Mouse (Mus musculus): ENCODE measurements around the gene Tnfrsf8. TPM values are rescaled to one million over a fixed set of nuclear protein-coding genes. Genes with fewer than 3 reads are reported as not detected.

The Tnfrsf8 gene
- polyA plus RNA-seq, 1 experiment from 2014 or later: 0.32 TPM

GRCm38 (mm10) chr4:145337906-145338858 is 23.2 kb upstream of the Tnfrsf8 start:
- no peak for ATAC-seq (ENCODE audit: low FRiP score)
- DNase-seq (ENCODE audit: low spot score): no peak
- H3K9ac ChIP-seq (ENCODE audit: low read depth, low read length): no peak overlapping the region
- no peaks in the 10 kb centered on the region for H3K4me1 ChIP-seq (replicated peaks; ENCODE audit: control insufficient read depth, insufficient read depth, low read length)
- H3K4me3 ChIP-seq (ENCODE audit: low read depth, low read length): no peak overlapping the region
- H3K27me3 ChIP-seq (ENCODE audit: control insufficient read depth, insufficient read depth, low read length): no peaks in the 10 kb centered on the region
- no peaks in the 10 kb centered on the region for H3K36me3 ChIP-seq (ENCODE audit: control insufficient read depth, insufficient read depth, low read length)
- 81% methylated on average over 9 of the region's 9 CpGs for WGBS
- no peak overlapping the region for H3K4me2 ChIP-seq (replicated peaks; ENCODE audit: low read depth, low read length)
- no peak overlapping the region for H3K27ac ChIP-seq (ENCODE audit: low read depth, low read length)
- H3K9me3 ChIP-seq (ENCODE audit: control insufficient read depth, low read length): no peaks in the 10 kb centered on the region

GRCm38 (mm10) chr4:145336587-145336986 is 21.6 kb upstream of the Tnfrsf8 start:
- ATAC-seq (ENCODE audit: low FRiP score) (no peak), DNase-seq (ENCODE audit: low spot score) (no peak)
- H3K27ac ChIP-seq (ENCODE audit: low read depth, low read length): no peak overlapping the region
- 83% methylated on average over 5 of the region's 5 CpGs for WGBS
- H3K4me1 ChIP-seq (replicated peaks; ENCODE audit: control insufficient read depth, insufficient read depth, low read length): no peaks in the 10 kb centered on the region
- no peaks in the 10 kb centered on the region for H3K27me3 ChIP-seq (ENCODE audit: control insufficient read depth, insufficient read depth, low read length)
- H3K4me2 ChIP-seq (replicated peaks; ENCODE audit: low read depth, low read length): no peak overlapping the region
- no peaks in the 10 kb centered on the region for H3K9me3 ChIP-seq (ENCODE audit: control insufficient read depth, low read length)
- no peaks in the 10 kb centered on the region for H3K36me3 ChIP-seq (ENCODE audit: control insufficient read depth, insufficient read depth, low read length)
- H3K4me3 ChIP-seq (ENCODE audit: low read depth, low read length): no peak overlapping the region
- no peak overlapping the region for H3K9ac ChIP-seq (ENCODE audit: low read depth, low read length)

GRCm38 (mm10) chr4:145336019-145336418 is 21.1 kb upstream of the Tnfrsf8 start:
- H3K4me1 ChIP-seq (replicated peaks; ENCODE audit: control insufficient read depth, insufficient read depth, low read length): no peaks in the 10 kb centered on the region
- no peaks in the 10 kb centered on the region for H3K9me3 ChIP-seq (ENCODE audit: control insufficient read depth, low read length)
- DNase-seq (ENCODE audit: low spot score): no peak
- no peak overlapping the region for H3K4me3 ChIP-seq (ENCODE audit: low read depth, low read length)
- 76% methylated on average over 1 of the region's 1 CpGs for WGBS
- no peak for ATAC-seq (ENCODE audit: low FRiP score)
- H3K27me3 ChIP-seq (ENCODE audit: control insufficient read depth, insufficient read depth, low read length): no peaks in the 10 kb centered on the region
- no peaks in the 10 kb centered on the region for H3K36me3 ChIP-seq (ENCODE audit: control insufficient read depth, insufficient read depth, low read length)
- H3K27ac ChIP-seq (ENCODE audit: low read depth, low read length): no peak overlapping the region
- no peak overlapping the region for H3K4me2 ChIP-seq (replicated peaks; ENCODE audit: low read depth, low read length)
- H3K9ac ChIP-seq (ENCODE audit: low read depth, low read length): no peak overlapping the region

- H3K4me2 ChIP-seq (replicated peaks; ENCODE audit: low read depth, low read length): no peak overlapping the region
- 70% methylated on average over 3 of the region's 3 CpGs for WGBS
- ATAC-seq (ENCODE audit: low FRiP score): no peak
- no peak for DNase-seq (ENCODE audit: low spot score)
- no peaks in the 10 kb centered on the region for H3K27me3 ChIP-seq (ENCODE audit: control insufficient read depth, insufficient read depth, low read length)
- H3K4me3 ChIP-seq (ENCODE audit: low read depth, low read length): no peak overlapping the region
- H3K36me3 ChIP-seq (ENCODE audit: control insufficient read depth, insufficient read depth, low read length): no peaks in the 10 kb centered on the region
- no peaks in the 10 kb centered on the region for H3K4me1 ChIP-seq (replicated peaks; ENCODE audit: control insufficient read depth, insufficient read depth, low read length)
- no peaks in the 10 kb centered on the region for H3K9me3 ChIP-seq (ENCODE audit: control insufficient read depth, low read length)
- no peak overlapping the region for H3K9ac ChIP-seq (ENCODE audit: low read depth, low read length)
- no peak overlapping the region for H3K27ac ChIP-seq (ENCODE audit: low read depth, low read length)
These were observed 8.7 kb upstream of the Tnfrsf8 start for GRCm38 (mm10) chr4:145323631-145324030.

- no peaks in the 10 kb centered on the region for H3K36me3 ChIP-seq (ENCODE audit: control insufficient read depth, insufficient read depth, low read length)
- ATAC-seq (ENCODE audit: low FRiP score) (no peak), DNase-seq (ENCODE audit: low spot score) (no peak)
- no peak overlapping the region for H3K9ac ChIP-seq (ENCODE audit: low read depth, low read length)
- no peak overlapping the region for H3K4me2 ChIP-seq (replicated peaks; ENCODE audit: low read depth, low read length)
- H3K27ac ChIP-seq (ENCODE audit: low read depth, low read length): no peak overlapping the region
- WGBS: 78% methylated on average over 7 of the region's 8 CpGs
- H3K4me1 ChIP-seq (replicated peaks; ENCODE audit: control insufficient read depth, insufficient read depth, low read length): no peaks in the 10 kb centered on the region
- no peak overlapping the region for H3K4me3 ChIP-seq (ENCODE audit: low read depth, low read length)
- no peaks in the 10 kb centered on the region for H3K27me3 ChIP-seq (ENCODE audit: control insufficient read depth, insufficient read depth, low read length)
- no peaks in the 10 kb centered on the region for H3K9me3 ChIP-seq (ENCODE audit: control insufficient read depth, low read length)
These were observed 8.1 kb upstream of the Tnfrsf8 start for GRCm38 (mm10) chr4:145322995-145323627.

GRCm38 (mm10) chr4:145322211-145322610 is 7.2 kb upstream of the Tnfrsf8 start:
- no peak for ATAC-seq (ENCODE audit: low FRiP score)
- H3K36me3 ChIP-seq (ENCODE audit: control insufficient read depth, insufficient read depth, low read length): no peaks in the 10 kb centered on the region

GRCm38 (mm10) chr4:145320624-145321023 is 5.7 kb upstream of the Tnfrsf8 start:
- no peaks in the 10 kb centered on the region for H3K36me3 ChIP-seq (ENCODE audit: control insufficient read depth, insufficient read depth, low read length)
- H3K9ac ChIP-seq (ENCODE audit: low read depth, low read length): no peak overlapping the region
- H3K27ac ChIP-seq (ENCODE audit: low read depth, low read length): no peak overlapping the region
- DNase-seq (ENCODE audit: low spot score) (no peak), ATAC-seq (ENCODE audit: low FRiP score) (no peak)
- 78% methylated on average over 4 of the region's 4 CpGs for WGBS
- H3K27me3 ChIP-seq (ENCODE audit: control insufficient read depth, insufficient read depth, low read length): no peaks in the 10 kb centered on the region
- H3K4me2 ChIP-seq (replicated peaks; ENCODE audit: low read depth, low read length): no peak overlapping the region
- H3K4me1 ChIP-seq (replicated peaks; ENCODE audit: control insufficient read depth, insufficient read depth, low read length): no peaks in the 10 kb centered on the region
- no peaks in the 10 kb centered on the region for H3K9me3 ChIP-seq (ENCODE audit: control insufficient read depth, low read length)
- H3K4me3 ChIP-seq (ENCODE audit: low read depth, low read length): no peak overlapping the region

More at GRCm38 (mm10) chr4:145322211-145322610, 7.2 kb upstream of the Tnfrsf8 start:
- H3K9ac ChIP-seq (ENCODE audit: low read depth, low read length): no peak overlapping the region
- H3K4me3 ChIP-seq (ENCODE audit: low read depth, low read length): no peak overlapping the region
- H3K9me3 ChIP-seq (ENCODE audit: control insufficient read depth, low read length): no peaks in the 10 kb centered on the region
- no peak for DNase-seq (ENCODE audit: low spot score)
- no peak overlapping the region for H3K4me2 ChIP-seq (replicated peaks; ENCODE audit: low read depth, low read length)
- no peaks in the 10 kb centered on the region for H3K27me3 ChIP-seq (ENCODE audit: control insufficient read depth, insufficient read depth, low read length)
- no peak overlapping the region for H3K27ac ChIP-seq (ENCODE audit: low read depth, low read length)
- 92% methylated on average over 5 of the region's 5 CpGs for WGBS
- H3K4me1 ChIP-seq (replicated peaks; ENCODE audit: control insufficient read depth, insufficient read depth, low read length): no peaks in the 10 kb centered on the region

- WGBS: 73% methylated on average over 4 of the region's 4 CpGs
- ATAC-seq (ENCODE audit: low FRiP score): no peak
- H3K4me1 ChIP-seq (replicated peaks; ENCODE audit: control insufficient read depth, insufficient read depth, low read length): no peaks in the 10 kb centered on the region
- H3K27me3 ChIP-seq (ENCODE audit: control insufficient read depth, insufficient read depth, low read length): peaks cover 5% of the 10 kb centered on the region; the same call in 1 of the 2 replicates
- H3K4me2 ChIP-seq (replicated peaks; ENCODE audit: low read depth, low read length): no peak overlapping the region
- H3K4me3 ChIP-seq (ENCODE audit: low read depth, low read length): no peak overlapping the region
- no peaks in the 10 kb centered on the region for H3K9me3 ChIP-seq (ENCODE audit: control insufficient read depth, low read length)
- H3K27ac ChIP-seq (ENCODE audit: low read depth, low read length): no peak overlapping the region
- no peaks in the 10 kb centered on the region for H3K36me3 ChIP-seq (ENCODE audit: control insufficient read depth, insufficient read depth, low read length)
- no peak overlapping the region for H3K9ac ChIP-seq (ENCODE audit: low read depth, low read length)
- DNase-seq (ENCODE audit: low spot score): no peak
These were observed 4.6 kb upstream of the Tnfrsf8 start for GRCm38 (mm10) chr4:145319274-145320226.

Data from hindbrain, embryonic 11.5 days (tissue).